Mouse (Mus musculus): Measurements from ENCODE around the gene Qdpr. TPM values are rescaled to one million over a fixed set of nuclear protein-coding genes. Genes with fewer than 3 reads are reported as not detected.

Qdpr gene
- polyA plus RNA-seq, 1 experiment, result 49.1 TPM

- TF ChIP-seq USF1 (IDR thresholded peaks at IDR 0.05; ENCODE audit: low read depth), result no peak
- no peak for TF ChIP-seq CTCF (IDR thresholded peaks at IDR 0.05; ENCODE audit: control insufficient read depth, insufficient read depth, insufficient read length)
- no peak for TF ChIP-seq MYOG (IDR thresholded peaks at IDR 0.05; ENCODE audit: control insufficient read depth, extremely low read depth, insufficient read length)
- no peak for TF ChIP-seq MYOD1 (IDR thresholded peaks at IDR 0.05; ENCODE audit: control insufficient read depth, insufficient read length, low read depth)
- no peak for TF ChIP-seq CEBPB (IDR thresholded peaks at IDR 0.05; ENCODE audit: low read depth)
- no peak for TF ChIP-seq FOSL1 (IDR thresholded peaks at IDR 0.05; ENCODE audit: insufficient read depth, low read length, poor library complexity, severe bottlenecking)
- no peak for TF ChIP-seq MAX (IDR thresholded peaks at IDR 0.05)
- H3K79me2 ChIP-seq (ENCODE audit: control insufficient read depth, insufficient read depth), result no peaks in the 10 kb centered on the region
- H3ac ChIP-seq (ENCODE audit: control insufficient read depth, insufficient read length, low read depth), result peak overlapping the region; percentile 18
Observed at GRCm38 (mm10) chr5:45449206-45449605, 830 bp downstream of the Qdpr start.

GRCm38 (mm10) chr5:45448676-45449075 lies 1.4 kb downstream of the Qdpr start:
- Histone ChIP-seq H3K27me3 (ENCODE audit: control insufficient read depth, insufficient read depth, insufficient read length) (no peaks in the 10 kb centered on the region), H3K79me2 (ENCODE audit: control insufficient read depth, insufficient read depth) (no peaks in the 10 kb centered on the region), H3K79me3 (ENCODE audit: low read depth) (no peaks in the 10 kb centered on the region), H3K4me3 (ENCODE audit: insufficient read depth, poor library complexity, severe bottlenecking) (no peak overlapping the region), H3K36me3 (ENCODE audit: control insufficient read depth, insufficient read depth) (peaks cover 4% of the 10 kb centered on the region), H3ac (ENCODE audit: control insufficient read depth, insufficient read length, low read depth) (no peak overlapping the region)
- TF ChIP-seq FOSL1 (IDR thresholded peaks at IDR 0.05; ENCODE audit: insufficient read depth, low read length, poor library complexity, severe bottlenecking), result no peak

More at GRCm38 (mm10) chr5:45449206-45449605, 830 bp downstream of the Qdpr start:
- Histone ChIP-seq H3K4me3 (ENCODE audit: insufficient read depth, poor library complexity, severe bottlenecking) (peak overlapping the region; percentile 43), H3K27me3 (ENCODE audit: control insufficient read depth, insufficient read depth, insufficient read length) (no peaks in the 10 kb centered on the region), H3K36me3 (ENCODE audit: control insufficient read depth, insufficient read depth) (peaks cover 4% of the 10 kb centered on the region), H3K79me3 (ENCODE audit: low read depth) (no peaks in the 10 kb centered on the region)

GRCm38 (mm10) chr5:45444130-45444832 lies 5.8 kb downstream of the Qdpr start:
- H3K79me2 ChIP-seq (ENCODE audit: control insufficient read depth, insufficient read depth), result no peaks in the 10 kb centered on the region

GRCm38 (mm10) chr5:45441745-45442144 lies 8.3 kb downstream of the Qdpr start:
- TF ChIP-seq USF1 (IDR thresholded peaks at IDR 0.05; ENCODE audit: low read depth) (no peak), CTCF (IDR thresholded peaks at IDR 0.05; ENCODE audit: control insufficient read depth, insufficient read depth, insufficient read length) (no peak), MYOG (IDR thresholded peaks at IDR 0.05; ENCODE audit: control insufficient read depth, extremely low read depth, insufficient read length) (no peak), MYOD1 (IDR thresholded peaks at IDR 0.05; ENCODE audit: control insufficient read depth, insufficient read length, low read depth) (no peak), CEBPB (IDR thresholded peaks at IDR 0.05; ENCODE audit: low read depth) (no peak), MAX (IDR thresholded peaks at IDR 0.05) (no peak), FOSL1 (IDR thresholded peaks at IDR 0.05; ENCODE audit: insufficient read depth, low read length, poor library complexity, severe bottlenecking) (no peak)
- no peak overlapping the region for H3K4me3 ChIP-seq (ENCODE audit: insufficient read depth, poor library complexity, severe bottlenecking)
- H3K79me2 ChIP-seq (ENCODE audit: control insufficient read depth, insufficient read depth), result no peaks in the 10 kb centered on the region
- H3K79me3 ChIP-seq (ENCODE audit: low read depth), result no peaks in the 10 kb centered on the region
- H3K27me3 ChIP-seq (ENCODE audit: control insufficient read depth, insufficient read depth, insufficient read length), result no peaks in the 10 kb centered on the region
- no peak overlapping the region for H3ac ChIP-seq (ENCODE audit: control insufficient read depth, insufficient read length, low read depth)
- peaks cover 15% of the 10 kb centered on the region for H3K36me3 ChIP-seq (ENCODE audit: control insufficient read depth, insufficient read depth)

More at GRCm38 (mm10) chr5:45444130-45444832, 5.8 kb downstream of the Qdpr start:
- Histone ChIP-seq H3ac (ENCODE audit: control insufficient read depth, insufficient read length, low read depth) (no peak overlapping the region), H3K79me3 (ENCODE audit: low read depth) (no peaks in the 10 kb centered on the region), H3K36me3 (ENCODE audit: control insufficient read depth, insufficient read depth) (peaks cover 12% of the 10 kb centered on the region), H3K27me3 (ENCODE audit: control insufficient read depth, insufficient read depth, insufficient read length) (no peaks in the 10 kb centered on the region), H3K4me3 (ENCODE audit: insufficient read depth, poor library complexity, severe bottlenecking) (no peak overlapping the region)
- TF ChIP-seq CTCF (IDR thresholded peaks at IDR 0.05; ENCODE audit: control insufficient read depth, insufficient read depth, insufficient read length) (no peak), USF1 (IDR thresholded peaks at IDR 0.05; ENCODE audit: low read depth) (no peak), MAX (IDR thresholded peaks at IDR 0.05) (no peak), FOSL1 (IDR thresholded peaks at IDR 0.05; ENCODE audit: insufficient read depth, low read length, poor library complexity, severe bottlenecking) (no peak), MYOD1 (IDR thresholded peaks at IDR 0.05; ENCODE audit: control insufficient read depth, insufficient read length, low read depth) (no peak), CEBPB (IDR thresholded peaks at IDR 0.05; ENCODE audit: low read depth) (no peak), MYOG (IDR thresholded peaks at IDR 0.05; ENCODE audit: control insufficient read depth, extremely low read depth, insufficient read length) (no peak)

GRCm38 (mm10) chr5:45441124-45441523 lies 8.9 kb downstream of the Qdpr start:
- Histone ChIP-seq H3K36me3 (ENCODE audit: control insufficient read depth, insufficient read depth) (peaks cover 15% of the 10 kb centered on the region), H3K4me3 (ENCODE audit: insufficient read depth, poor library complexity, severe bottlenecking) (no peak overlapping the region), H3K79me2 (ENCODE audit: control insufficient read depth, insufficient read depth) (no peaks in the 10 kb centered on the region), H3K79me3 (ENCODE audit: low read depth) (no peaks in the 10 kb centered on the region), H3ac (ENCODE audit: control insufficient read depth, insufficient read length, low read depth) (no peak overlapping the region), H3K27me3 (ENCODE audit: control insufficient read depth, insufficient read depth, insufficient read length) (no peaks in the 10 kb centered on the region)
- no peak for TF ChIP-seq FOSL1 (IDR thresholded peaks at IDR 0.05; ENCODE audit: insufficient read depth, low read length, poor library complexity, severe bottlenecking)
- TF ChIP-seq MYOD1 (IDR thresholded peaks at IDR 0.05; ENCODE audit: control insufficient read depth, insufficient read length, low read depth), result no peak
- no peak for TF ChIP-seq CEBPB (IDR thresholded peaks at IDR 0.05; ENCODE audit: low read depth)
- no peak for TF ChIP-seq MAX (IDR thresholded peaks at IDR 0.05)
- no peak for TF ChIP-seq MYOG (IDR thresholded peaks at IDR 0.05; ENCODE audit: control insufficient read depth, extremely low read depth, insufficient read length)
- no peak for TF ChIP-seq CTCF (IDR thresholded peaks at IDR 0.05; ENCODE audit: control insufficient read depth, insufficient read depth, insufficient read length)
- no peak for TF ChIP-seq USF1 (IDR thresholded peaks at IDR 0.05; ENCODE audit: low read depth)

- TF ChIP-seq MAX (IDR thresholded peaks at IDR 0.05), result no peak
- no peak for TF ChIP-seq MYOG (IDR thresholded peaks at IDR 0.05; ENCODE audit: control insufficient read depth, extremely low read depth, insufficient read length)
- no peak for TF ChIP-seq USF1 (IDR thresholded peaks at IDR 0.05; ENCODE audit: low read depth)
- no peak overlapping the region for H3ac ChIP-seq (ENCODE audit: control insufficient read depth, insufficient read length, low read depth)
- no peaks in the 10 kb centered on the region for H3K27me3 ChIP-seq (ENCODE audit: control insufficient read depth, insufficient read depth, insufficient read length)
- H3K79me2 ChIP-seq (ENCODE audit: control insufficient read depth, insufficient read depth), result no peaks in the 10 kb centered on the region
- peaks cover 11% of the 10 kb centered on the region for H3K36me3 ChIP-seq (ENCODE audit: control insufficient read depth, insufficient read depth)
- no peak overlapping the region for H3K4me3 ChIP-seq (ENCODE audit: insufficient read depth, poor library complexity, severe bottlenecking)
- no peaks in the 10 kb centered on the region for H3K79me3 ChIP-seq (ENCODE audit: low read depth)
Observed at GRCm38 (mm10) chr5:45438301-45438700, 11.7 kb downstream of the Qdpr start.
